Mouse (Mus musculus) layer of hippocampus, postnatal 36 days (tissue): ENCODE measurements at regions not wholly inside any gene's neighbourhood (a gene's known extent, or its start where the extent isn't known, plus 50 kb on each side); places are given as distances from the start of the nearest gene placed in this dataset.
A peak's percentile ranks its signal among the peaks of the same experiment; 100 is the strongest.

ENCODE experiments used
- DNase-seq, 2 experiments: peaks; one replicate each; pipeline ENCODE4 v3.0.0; 2022

DNA sequence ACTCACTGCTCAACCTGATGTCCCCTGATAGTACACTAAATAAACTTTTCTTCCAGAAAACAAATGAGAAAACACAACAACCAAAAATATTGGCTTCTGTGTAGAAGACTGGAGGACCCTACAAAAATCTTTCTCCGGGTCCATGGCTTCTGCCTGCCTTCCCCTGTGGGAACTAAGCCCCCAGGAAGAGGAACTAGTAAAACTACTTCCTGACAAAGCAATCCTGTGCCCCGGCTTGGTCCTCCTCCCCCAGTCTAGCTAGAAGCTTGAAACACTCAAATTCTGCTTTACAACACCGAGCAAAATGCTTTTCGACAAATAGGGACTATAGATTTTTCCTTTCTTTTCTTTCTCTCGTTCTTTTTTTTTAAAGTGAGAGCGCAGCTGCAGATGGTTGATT is 51.3 kb upstream of the Mki67 start:
- DNase-seq: no peak

DNA sequence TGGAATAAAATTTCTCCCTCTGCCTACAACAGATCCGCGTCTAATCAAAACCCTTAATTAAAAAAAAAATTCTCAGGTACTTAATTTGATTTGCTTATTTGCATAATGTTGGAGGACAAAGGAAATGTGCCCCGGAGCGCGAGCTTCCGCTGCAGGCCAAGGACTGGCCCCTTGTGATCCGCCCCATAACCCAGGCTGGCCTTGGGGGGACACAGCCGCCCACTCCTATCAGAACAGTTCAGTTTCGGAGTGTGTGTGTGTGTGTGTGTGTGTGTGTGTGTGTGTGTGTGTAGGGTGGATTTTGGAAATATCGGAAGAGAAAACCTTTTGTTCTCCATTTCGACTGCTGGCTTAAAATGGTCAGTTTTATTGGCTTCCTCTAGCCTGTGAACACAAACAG is 51.9 kb upstream of the Mki67 start:
- DNase-seq: no peak

DNA sequence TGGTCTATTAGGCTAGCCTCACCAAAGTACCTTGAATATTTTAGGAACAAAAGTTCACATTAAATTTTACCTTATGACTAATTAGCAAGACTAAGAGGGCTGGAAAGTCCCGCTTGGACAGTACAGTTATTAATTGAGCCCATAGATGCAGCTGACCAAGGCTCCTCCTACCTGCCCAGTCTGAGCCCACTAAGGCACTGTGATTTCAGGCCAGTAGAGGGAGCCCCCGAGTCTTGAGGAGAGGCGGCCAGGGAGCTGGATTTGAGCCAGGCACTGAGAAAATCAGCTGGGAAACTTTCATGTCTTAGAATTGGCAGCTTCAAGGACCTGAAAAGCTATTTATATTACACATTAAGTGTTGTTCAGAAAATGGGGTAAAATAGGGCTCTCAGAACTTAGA is 52.4 kb upstream of the Mki67 start:
- DNase-seq: peak; percentile 70 to 75

DNA sequence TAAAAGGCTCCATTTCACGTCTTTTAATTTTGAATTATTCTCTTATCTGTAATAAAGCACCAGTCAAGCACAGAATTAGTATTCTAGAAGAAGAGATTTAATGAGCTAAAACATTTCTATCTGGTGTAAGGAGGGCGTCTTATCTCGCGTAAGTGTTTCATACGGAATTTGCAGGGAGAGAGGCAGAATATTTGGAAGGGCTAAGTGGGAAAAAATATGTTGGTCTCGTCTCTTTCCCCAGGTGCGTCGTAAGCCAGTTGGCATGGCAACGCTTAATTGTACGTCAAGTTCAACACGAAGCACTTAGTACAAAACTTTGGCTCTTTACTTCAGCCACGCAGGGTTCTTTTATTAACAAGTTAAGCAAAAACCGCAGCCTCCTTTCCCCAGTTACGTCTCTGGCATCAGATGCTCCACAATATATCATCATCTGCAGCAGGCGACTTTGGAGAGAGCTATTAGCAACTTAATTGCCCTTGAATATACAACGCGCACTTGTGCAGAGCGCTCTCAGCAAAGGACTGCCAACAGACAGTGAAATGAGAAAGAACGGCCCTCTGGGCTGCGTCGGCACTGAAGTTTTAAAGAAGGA is 53.0 kb upstream of the Mki67 start:
- no peak for DNase-seq

DNA sequence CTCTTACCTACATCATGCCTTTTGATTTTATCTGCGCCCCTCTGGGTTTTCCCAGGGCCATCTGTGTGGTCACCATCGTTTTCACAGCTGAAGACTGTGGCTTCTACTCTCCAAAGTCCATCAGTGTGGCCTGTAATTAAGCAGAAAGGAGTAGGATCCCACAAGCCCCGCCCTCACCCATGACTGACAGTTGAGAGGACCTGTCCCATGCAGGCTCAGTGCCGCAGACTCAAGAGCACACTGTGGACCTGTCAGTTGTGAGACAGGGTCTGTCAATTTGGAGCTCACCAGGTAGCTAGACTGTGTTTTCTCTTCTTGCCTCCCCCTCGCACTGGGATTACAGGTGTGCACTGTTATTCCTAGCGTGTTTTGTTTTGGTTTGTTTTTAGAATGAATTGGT is 53.9 kb upstream of the Mki67 start:
- no peak for DNase-seq

DNA sequence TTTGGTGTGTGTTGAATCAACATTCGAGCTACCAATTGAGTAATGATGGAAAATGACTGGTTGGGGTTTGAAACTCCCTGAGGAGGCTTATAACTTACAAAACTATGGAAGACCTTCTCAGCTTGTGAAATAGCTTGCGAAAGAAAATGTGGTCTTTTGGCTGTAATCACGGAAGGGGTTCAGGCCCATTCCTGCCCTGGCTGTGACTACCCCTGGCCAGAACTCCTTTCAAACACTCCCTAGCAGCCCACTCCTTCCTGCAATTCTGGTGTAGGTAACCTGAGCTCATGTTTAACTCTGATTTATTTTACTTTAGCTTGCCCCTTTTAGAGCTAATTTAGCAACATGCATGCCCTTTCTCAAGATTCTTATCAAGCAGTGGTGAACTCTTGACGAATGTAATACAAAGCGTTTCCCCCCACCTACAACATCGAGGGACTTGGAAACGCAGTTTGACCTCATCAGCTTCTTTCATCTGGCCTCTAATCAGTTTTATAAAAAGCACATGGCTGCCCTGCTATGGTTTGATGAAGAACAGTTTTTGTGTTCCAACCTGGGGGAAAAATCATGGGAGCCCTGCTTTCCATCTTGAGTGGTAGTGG is 59.8 kb upstream of the Mki67 start:
- DNase-seq: no peak

DNA sequence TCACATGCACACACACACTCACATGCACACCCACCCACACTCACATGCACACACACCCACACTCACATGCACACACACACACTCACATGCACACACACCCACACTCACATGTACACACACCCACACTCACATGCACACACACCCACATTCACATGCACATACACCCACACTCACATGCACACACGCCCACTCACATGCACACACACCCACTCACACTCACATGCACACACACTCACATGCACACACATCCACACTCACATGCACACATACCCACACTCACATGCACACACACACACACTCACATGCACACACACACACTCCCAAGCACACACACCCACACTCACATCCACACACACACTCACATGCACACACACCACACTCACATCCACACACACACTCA is 74.0 kb upstream of the Mki67 start:
- no peak for DNase-seq

DNA sequence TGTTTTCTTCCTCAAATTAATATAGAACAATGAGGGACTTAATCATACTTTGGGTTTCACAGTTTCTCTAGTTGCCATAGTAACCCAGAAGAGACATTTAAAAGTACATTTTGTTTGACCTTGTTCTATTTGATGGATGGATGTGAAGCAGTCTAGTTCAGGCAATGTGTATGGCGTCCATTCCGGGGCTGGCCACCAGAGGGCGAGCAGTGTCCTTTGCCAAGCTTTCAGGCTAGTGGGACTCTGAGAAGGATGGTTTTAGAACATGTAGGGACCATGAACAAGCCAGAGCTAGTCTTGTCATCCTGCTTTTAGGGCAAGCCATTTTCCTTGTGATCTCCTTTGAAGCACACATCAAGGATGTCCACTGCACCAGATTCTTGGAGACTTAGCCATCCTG is 74.8 kb upstream of the Mki67 start:
- DNase-seq: peak; percentile 67 to 70

DNA sequence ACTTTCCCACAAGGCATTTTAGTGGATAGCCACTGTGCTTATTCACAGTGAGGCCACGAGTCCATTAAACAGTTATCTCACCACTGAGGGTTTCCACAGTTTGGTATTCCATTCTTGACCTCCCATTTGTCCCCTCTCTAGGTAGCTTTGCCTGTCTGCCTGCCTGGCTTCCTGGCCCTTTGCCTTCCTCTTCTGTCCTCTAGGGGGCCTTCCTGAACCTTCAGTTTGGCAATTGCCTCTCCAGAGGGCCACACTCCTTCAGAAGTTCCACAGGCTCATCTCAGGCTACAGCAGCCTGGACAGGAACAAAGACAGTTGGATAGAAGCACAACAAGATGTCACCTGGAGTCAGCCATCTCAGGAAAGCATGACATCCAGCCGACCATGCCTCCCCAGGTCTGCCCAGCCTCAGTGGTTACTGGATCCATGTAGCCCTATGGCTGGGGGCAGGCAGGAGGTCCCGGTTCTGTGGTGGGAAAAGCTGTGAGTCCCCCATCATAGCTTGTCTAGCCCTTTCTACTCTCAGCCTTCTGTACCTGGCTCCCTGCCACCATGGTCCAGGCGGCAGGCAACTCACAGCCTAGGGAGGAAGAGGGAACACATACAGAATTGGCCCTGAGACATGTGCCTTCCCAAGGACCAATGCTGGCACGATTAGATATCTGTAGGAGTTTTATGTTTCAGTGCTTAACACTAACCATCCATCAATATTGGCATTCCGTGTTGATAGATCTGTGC is 76.0 kb upstream of the Mki67 start:
- no peak for DNase-seq

DNA sequence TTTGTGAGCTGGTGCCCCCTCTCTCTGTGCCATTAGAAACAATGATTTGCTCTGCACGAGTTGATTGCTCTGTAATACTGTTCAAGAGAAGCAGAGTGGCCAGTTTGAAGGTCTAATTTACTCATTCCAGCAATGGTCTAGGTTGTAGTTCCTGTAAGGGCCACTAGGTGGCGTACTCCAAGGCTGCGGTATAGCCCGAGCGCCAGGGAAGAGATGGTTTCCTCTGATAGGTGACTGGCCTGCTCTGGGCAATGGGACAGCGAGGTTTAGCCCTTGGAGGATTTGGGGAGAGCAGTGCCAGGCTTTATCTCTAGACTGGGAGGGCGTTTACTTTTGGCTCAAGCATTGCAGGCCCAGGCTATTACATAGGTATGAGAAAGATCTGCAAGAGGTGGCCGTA is 76.8 kb upstream of the Mki67 start:
- DNase-seq: no peak

DNA sequence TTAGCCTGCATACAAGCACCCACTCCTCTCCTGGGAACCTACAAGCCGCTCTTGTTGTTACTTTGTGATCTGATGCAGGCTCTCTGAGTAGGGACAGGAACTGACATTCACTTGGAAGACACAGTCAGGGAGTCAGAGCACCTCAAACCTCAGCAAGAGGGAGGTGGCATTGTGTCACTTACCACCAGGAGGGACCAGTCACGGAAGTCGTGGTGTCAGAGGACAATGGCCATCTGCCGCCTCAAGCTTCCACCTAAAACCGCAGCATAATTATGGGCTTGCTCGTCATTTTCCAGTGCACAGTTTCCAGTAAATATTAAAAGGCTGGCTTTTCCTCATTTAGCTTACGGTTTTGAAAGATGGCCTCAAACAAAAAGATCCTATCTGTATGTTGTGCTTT is 78.1 kb upstream of the Mki67 start:
- no peak for DNase-seq

DNA sequence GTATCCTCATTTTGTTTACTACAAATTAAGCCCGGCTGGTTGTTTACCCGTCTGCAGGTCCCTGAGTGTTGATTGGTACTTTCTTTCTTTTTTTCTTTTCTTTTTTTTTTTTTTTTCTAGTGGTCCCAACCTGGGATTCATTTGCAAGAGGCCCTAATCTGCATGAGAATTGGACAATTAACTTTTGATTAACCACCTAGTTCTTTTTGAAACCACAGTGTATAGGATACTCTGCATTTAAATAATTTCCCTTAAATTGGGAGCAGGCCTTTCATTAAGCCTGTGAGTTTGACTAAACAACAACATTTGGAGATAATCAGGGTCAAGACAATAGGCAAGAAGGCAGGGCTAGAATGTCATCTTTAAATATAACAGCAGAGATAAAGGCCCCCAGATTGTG is 78.5 kb upstream of the Mki67 start:
- DNase-seq: no peak

DNA sequence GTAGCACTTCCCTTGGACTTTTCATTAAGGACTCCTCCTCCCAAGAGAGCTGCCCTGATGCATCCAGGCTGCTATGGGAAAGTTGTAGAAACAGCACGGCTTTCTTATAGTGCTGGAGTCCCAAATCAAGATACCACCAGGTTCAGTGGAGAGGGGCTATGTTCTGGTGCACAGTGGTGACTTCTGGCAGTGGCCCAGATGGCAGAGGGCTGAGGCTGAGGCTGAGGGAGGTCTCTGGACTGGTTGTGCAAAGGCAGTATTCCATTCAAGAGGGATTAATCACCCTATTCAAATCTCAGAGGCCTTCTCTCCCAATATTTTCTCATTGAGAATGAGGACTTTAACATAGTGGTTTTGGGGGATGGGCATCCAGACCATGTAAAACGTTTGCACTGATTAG is 82.3 kb upstream of the Mki67 start:
- DNase-seq: no peak

DNA sequence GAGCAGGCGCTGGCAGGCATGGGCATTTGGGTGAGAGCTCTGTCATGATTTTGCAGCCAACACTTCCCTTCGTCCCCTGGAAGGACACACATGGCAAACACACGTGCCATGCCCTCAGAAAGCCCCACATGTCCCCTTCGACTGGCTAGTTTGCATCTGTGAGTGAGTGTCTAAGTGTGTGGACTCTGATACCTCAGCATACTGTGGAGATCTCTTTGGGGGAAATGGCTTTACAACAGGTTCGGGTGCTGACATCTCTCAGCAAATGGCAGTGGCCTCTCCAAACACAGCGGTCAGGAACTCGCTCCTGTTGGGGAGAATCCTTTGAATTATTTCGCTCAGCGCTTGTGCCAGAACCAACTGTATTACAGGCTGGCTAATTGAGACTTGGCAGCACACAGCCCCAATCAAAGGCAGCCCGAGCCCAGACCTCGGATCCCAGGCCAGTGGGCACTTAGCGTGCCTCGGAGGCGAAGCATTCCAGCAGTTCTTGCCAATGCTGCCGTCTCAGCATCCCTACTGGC is 86.5 kb upstream of the Mki67 start:
- peak; percentile 14 to 42 for DNase-seq

DNA sequence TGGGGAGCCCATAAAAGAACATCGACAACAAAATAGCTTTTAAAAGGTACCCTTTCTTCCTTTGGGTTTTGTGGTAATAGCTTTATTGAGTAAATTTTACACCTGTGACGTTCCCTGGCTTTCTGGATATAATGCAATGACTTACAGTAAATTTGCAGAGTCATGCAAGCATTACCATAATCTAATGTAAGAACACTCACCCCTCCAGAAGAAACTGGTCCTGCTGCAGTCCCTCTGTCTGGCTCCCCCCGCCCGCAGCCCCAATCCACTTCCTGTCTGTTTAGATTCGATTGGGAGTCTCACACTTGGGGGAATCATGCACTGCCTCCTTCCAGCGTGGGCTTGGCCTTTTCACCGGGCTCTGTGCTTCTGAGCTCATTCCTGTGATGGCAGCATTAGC is 88.6 kb upstream of the Mki67 start:
- DNase-seq: no peak

DNA sequence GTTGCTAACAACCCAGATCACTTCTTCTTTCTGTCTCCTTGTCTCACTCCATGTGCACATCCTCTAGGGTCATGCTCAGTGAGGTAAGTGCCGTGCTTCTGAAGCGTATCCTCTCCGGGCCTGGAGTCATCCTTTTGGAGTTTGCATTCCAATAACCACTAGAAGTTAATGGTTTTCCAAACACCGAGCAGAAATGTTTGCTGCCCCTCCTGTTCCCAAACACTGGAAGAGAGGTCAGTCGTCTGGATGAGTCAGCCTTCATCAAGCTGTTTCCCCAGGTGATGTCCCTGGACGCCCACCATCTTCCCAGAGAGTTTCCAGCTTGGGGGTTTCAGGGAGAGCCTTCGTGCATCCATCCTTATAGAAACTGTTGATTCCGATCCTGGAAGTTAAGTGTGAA is 90.0 kb upstream of the Mki67 start:
- DNase-seq: no peak

DNA sequence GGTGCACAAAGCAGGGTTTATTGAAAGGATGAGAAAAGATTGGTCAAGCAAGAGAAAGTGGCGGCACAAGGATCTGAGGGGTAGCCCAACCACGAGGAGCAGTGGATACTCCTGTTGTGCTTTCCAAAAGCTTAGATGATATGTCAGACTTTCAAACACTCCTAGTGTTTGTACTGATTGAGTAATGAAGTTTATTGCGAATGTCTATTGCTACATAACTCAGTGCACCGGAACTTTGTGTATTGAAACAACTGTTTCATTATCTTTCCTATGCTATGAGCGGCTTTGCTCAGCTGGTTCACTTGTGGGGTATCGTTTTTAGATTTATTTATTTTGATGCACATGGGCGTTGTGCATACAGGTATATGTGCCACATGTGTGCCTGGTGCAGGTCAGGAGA is 90.5 kb upstream of the Mki67 start:
- no peak for DNase-seq

DNA sequence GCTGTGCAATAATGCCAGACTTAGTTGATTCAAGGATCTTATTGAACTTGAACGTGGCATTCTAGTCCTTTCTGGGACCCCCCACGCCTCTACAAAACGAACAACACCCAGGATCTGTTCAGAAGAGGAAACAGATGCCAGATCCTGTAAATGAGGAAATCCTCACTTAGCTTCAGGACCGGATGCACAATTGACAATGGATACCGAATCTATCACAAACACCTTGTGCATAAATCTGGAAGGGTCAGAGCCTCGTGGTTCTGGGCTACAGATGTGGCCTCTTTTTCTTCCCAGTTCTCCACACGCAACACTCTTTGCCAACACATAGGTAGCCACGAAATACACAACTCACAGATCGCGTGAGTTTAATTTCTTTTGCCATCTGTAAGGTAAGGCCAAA is 93.0 kb upstream of the Mki67 start:
- no peak for DNase-seq

DNA sequence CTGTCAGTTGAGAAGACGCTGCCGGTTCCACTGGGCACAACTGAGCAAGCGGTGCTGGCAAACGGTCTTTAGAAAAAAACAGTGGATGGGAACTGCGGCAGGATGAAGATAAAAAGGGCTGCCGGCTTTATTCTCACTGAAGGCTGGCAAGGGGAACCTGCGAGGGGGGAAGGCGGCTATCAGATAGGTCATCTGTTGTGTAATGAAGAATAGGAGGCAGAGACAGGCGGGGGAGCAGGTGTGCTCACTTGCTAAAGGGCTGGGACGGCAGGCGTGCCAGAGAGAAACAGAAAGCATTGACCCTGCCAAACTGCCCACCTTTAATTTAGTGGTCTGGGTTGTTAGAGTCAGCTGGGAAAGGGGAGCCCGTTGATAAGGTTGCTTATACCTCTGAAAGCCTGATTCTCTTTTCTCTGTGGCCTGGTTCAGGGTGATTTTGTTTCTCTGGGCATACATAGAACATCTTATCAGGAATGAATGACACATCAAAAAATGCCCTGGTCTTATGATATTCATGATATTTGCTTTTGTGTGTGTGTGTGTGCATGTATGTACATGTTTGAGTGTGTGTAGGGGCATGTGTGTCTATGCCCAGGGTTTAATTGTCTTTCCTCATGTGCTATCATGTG is 93.7 kb upstream of the Mki67 start:
- DNase-seq: no peak

DNA sequence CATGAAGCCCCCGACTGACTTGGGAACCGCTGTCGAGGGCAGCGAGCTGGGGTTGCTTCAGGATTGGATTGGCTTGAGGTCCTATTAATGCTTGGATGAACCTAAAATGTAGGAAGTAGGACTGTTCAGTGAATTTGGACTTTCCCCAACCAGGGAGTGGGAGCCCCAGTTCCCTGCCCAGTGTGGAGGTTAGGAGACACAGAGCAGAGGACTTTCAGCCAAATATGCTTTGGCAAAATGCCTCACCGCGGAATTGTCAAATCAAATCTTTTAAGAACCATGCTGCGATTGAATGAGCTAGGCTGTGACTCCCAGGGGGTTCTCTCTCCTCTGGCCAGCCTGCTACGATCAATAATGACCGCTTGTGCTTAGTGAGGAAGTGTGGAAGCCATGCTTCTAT is 94.8 kb upstream of the Mki67 start:
- no peak for DNase-seq

DNA sequence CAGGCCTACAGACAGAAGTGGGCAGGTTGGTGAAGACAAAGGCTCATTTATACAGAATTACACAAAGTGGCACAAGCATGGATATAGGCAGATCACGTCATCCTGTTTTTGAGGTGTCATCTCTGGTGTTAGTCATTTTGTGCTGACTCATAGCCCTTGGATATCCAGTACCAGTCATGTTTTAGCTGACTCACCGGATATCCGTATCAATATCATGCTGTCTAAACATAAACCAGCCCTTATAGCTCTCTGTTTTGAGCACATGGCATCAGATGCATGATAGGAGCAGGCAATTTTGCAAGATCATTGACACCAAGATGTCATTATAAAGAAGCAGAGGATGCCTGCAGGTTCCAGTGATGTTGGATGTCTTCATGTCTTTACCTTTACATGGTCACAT is 97.5 kb upstream of the Mki67 start:
- DNase-seq: no peak

DNA sequence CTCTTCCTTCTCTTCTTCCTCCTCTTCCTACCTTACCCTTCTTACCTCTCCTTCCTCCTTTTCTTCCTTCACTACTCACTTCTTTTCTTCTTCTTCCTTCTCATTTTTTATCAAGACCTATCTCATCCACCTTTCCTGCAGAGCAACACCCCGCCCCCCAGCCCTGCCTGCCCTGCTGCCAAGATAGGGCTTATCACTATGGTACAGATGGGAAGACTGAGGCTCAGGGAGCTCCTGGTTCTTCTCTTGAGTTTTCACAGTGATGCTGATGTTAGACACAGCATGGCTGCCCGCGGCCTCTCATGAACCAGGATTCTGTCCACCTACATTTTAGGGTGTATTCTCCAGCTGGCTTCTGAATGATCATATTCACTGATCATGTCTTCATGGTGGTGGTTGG is 100.0 kb upstream of the Mki67 start:
- no peak for DNase-seq

DNA sequence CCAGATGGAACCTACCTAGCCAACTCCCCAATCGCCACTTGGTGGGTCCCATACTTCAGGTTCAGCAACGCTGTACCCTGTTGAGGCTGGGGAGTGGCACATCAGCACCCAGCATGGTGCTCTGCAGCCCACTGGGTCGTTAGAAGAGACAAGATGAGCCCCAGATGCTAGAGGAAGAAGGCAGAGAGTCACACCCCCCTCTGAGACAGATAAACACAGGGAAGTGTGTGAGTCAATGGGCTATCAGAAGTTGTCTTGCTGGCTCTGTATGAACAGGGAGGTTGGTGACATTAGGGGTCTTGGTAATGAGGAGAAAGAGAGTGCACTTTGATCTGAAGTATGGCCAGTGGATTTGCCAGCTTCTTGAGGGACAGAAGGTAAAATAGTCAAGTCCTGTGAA is 101.7 kb upstream of the Mki67 start:
- no peak for DNase-seq

DNA sequence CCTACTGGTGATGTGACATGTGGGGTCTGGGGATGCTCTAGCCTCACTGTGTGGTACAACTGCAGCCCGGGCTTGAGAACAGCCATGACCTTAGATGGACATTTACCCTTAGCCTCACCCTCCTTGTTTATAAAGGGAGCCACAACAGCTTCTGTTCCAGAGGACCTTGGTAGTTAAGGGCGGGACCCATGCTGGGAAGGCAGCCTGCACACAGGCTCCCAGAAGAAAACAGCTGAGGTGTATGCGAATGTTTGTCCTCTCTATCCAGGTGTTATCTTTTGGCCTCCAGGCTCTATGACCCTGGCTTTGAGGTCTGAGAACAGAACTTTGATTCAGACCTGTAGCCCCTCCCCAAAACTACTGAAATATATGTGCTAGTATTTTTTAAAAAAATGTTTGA is 102.1 kb upstream of the Mki67 start:
- no peak for DNase-seq
